Mouse (Mus musculus) left cerebral cortex, adult 2 months (tissue): ENCODE data around the gene Tle4. TPM values are rescaled to one million over a fixed set of nuclear protein-coding genes. Genes with fewer than 3 reads are reported as not detected.

Source experiments
- DNase-seq, 2 experiments: peaks; one replicate each; pipeline ENCODE4 v3.0.0; 2021 to 2022; ENCODE audit warnings: low spot score in 2 of 2, mixed read lengths in 1 of 2; ENCODE audit errors: extremely low spot score in 1 of 2
- H3K27ac ChIP-seq: fragments of 200-600 bp; 2 replicates; pipeline ENCODE4 v1.8.1; 2022
- H3K4me3 ChIP-seq: fragments of 200-600 bp; 2 replicates; pipeline ENCODE4 v1.8.1; 2022
- CTCF ChIP-seq: fragments of 200-600 bp; IDR thresholded peaks from 2 replicates; pipeline ENCODE4 v1.8.1; 2022; ENCODE audit warnings: antibody characterized with exemption, mild to moderate bottlenecking, moderate library complexity
- intact Hi-C: fragments of 180-260 bp; cut with DNase I; formaldehyde crosslinking; loops from one replicate; pipeline ENCODE4 v1.15.1; 2025
- total RNA-seq, 2 experiments: library from RNA; stranded (reverse); gene quantifications; 2 replicates each; pipeline ENCODE4 v1.2.3; 2021

Tle4 gene
- total RNA-seq, 2 experiments from 2014 or later = 36.0 to 39.1 TPM

- TF ChIP-seq CTCF = no peak
- no peak for DNase-seq
- Histone ChIP-seq H3K27ac (no peak overlapping the region), H3K4me3 (no peak overlapping the region)
- intact Hi-C loops = no loop called here
These were observed 9.4 kb downstream of the Tle4 start for GRCm38 (mm10) chr19:14588221-14589123.

GRCm38 (mm10) chr19:14586171-14586570 lies 11.7 kb downstream of the Tle4 start:
- Histone ChIP-seq H3K4me3 (no peak overlapping the region), H3K27ac (no peak overlapping the region)
- no peak for DNase-seq
- no peak for TF ChIP-seq CTCF
- intact Hi-C loops = no loop called here

- intact Hi-C loops = no loop called here
These were observed 12.1 kb downstream of the Tle4 start for GRCm38 (mm10) chr19:14585731-14586130.

DNA sequence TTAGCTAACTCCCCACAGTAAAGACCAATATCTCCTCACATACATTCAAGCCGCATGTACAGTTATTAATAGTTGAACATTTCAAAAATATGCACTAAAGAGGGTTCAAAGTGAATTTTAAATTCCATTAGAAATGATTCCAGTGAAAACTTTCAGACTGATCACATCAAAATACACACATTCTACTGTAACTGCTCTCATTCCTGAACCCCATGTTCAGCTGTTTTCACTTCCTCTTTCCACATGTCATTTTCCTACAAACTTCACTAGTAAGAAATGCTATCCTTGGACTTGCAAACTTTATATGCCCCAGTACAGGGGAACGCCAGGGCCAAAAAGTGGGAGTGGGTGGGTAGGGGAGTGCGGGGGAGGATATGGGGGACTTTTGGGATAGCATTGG lies 12.6 kb downstream of the Tle4 start:
- no peak overlapping the region for H3K4me3 ChIP-seq
- no peak for DNase-seq
- intact Hi-C loops = no loop called here
- no peak overlapping the region for H3K27ac ChIP-seq
- TF ChIP-seq CTCF = no peak

More at GRCm38 (mm10) chr19:14585731-14586130, 12.1 kb downstream of the Tle4 start:
- no peak for DNase-seq
- TF ChIP-seq CTCF = no peak
- no peak overlapping the region for H3K27ac ChIP-seq
- H3K4me3 ChIP-seq = no peak overlapping the region

DNA sequence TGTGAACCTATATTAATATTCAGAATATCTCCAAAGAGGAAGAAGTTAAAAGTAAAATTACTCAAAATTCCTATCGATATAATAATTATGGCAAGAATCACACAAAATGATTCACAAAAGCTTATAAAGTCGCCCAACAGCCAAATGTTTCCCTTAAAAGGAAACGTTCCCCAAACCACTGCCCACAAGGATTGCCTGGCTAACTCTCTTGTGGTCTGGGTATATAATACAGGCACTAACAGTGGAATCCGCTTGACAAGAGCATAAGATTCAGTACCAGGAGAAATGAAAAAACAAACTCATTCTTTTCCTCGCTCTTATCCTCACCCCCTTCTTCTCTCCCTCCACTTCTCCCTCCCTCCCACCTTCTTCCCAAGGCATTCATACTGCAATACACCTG lies 19.2 kb downstream of the Tle4 start:
- Histone ChIP-seq H3K4me3 (no peak overlapping the region), H3K27ac (no peak overlapping the region)
- intact Hi-C loops = no loop called here
- TF ChIP-seq CTCF = no peak
- no peak for DNase-seq

DNA sequence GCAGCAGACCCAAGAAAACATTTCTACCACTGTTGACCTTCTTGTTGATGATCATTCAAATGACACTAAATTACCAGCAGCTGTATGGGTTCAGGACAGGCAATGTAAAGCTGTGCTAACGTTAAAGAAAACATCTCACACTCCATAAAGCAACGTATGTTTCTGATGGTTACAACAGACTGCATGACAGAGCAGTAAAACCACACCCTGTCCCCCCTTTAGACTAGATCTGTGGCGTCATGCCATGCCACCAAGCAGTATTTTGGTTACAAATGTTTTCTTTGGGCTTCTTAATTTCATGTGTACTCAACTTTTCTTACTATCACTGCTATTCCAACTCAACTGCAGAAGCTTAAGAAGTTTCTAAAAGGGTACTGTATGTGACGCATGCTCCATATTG lies 19.8 kb downstream of the Tle4 start:
- TF ChIP-seq CTCF = no peak
- H3K4me3 ChIP-seq = no peak overlapping the region
- no peak for DNase-seq
- intact Hi-C loops = no loop called here
- no peak overlapping the region for H3K27ac ChIP-seq

DNA sequence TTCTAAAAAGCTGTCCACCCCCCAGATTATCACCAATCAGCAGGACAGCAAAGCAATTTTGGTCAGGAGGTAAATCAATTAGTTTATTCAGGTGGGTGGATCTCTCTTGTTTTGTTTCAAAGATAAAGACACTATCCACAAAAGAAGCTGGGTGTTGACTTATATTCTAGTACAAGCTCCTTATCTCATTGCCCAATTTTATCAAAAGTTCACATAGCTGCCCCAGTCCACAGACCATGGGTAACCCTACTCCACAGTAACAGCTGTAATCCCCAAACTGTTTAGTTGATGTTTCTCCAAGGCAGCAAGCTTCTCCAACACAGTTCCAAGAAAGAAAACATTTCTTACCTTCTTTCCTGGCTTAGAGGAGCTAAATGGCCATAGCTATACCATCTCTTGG lies 21.5 kb downstream of the Tle4 start:
- no peak overlapping the region for H3K27ac ChIP-seq
- no peak for DNase-seq
- TF ChIP-seq CTCF = no peak
- no peak overlapping the region for H3K4me3 ChIP-seq
- intact Hi-C loops = no loop called here

DNA sequence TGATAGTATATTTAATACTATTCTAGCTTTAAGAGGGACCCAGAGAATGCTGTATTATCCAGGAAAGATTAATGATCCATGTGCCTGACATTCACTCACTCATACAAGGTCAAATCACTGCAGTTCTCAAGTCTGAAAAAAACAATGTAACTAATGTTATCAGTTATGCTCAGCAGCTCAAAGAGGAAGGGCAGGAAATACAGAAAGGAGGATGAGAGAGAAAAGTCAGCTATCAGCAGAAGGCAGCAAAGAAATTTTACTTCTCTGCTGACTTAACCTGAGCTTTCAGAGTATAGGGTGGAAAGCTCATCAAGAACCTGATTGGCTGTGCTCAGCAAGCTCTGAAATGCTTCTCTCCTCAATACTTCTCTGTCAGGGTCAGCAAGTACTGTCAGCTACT lies 29.0 kb downstream of the Tle4 start:
- no peak for DNase-seq
- Histone ChIP-seq H3K27ac (no peak overlapping the region), H3K4me3 (no peak overlapping the region)
- intact Hi-C loops = no loop called here
- TF ChIP-seq CTCF = no peak

- intact Hi-C loops = no loop called here
- DNase-seq = no peak
- Histone ChIP-seq H3K27ac (no peak overlapping the region), H3K4me3 (no peak overlapping the region)
- no peak for TF ChIP-seq CTCF
These were observed 30.8 kb downstream of the Tle4 start for GRCm38 (mm10) chr19:14567081-14567480.

GRCm38 (mm10) chr19:14566564-14567021 lies 31.3 kb downstream of the Tle4 start:
- no peak for DNase-seq
- no peak for TF ChIP-seq CTCF
- intact Hi-C loops = no loop called here
- no peak overlapping the region for H3K27ac ChIP-seq
- H3K4me3 ChIP-seq = no peak overlapping the region

GRCm38 (mm10) chr19:14565424-14566069 lies 32.3 kb downstream of the Tle4 start:
- intact Hi-C loops = no loop called here
- Histone ChIP-seq H3K27ac (no peak overlapping the region), H3K4me3 (no peak overlapping the region)
- no peak for TF ChIP-seq CTCF
- DNase-seq = no peak

DNA sequence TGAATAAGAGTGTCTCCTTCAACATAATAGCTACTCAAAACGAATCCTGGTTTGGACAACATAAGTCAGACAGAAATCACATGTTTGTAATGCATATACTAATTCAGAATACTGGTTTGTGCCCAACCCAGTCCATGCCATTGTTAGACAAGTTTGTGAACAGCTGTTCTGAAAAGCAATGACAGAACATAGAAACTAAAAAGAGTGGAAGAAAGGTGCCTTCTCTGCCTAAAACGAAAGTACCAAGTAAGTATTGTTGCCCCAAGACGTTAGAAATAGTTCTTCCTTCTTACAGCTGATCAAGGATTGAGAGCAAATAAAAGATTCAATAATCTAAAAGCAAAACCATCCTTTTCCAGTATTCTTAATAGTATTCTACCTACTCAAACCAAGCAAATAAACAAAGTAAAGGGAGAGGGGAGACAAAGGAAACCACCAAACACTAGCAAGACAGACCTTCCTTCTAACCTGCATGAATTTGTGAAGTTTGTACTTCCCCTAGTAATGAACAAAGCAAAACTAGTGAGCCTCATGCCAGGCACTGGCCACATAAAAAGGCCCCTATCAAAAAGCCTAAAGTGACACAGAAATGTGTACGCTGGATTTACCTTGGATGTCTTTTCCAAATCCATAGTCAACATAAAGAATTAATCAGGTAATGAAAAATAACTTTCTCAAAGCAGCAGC lies 34.4 kb downstream of the Tle4 start:
- Histone ChIP-seq H3K4me3 (no peak overlapping the region), H3K27ac (no peak overlapping the region)
- DNase-seq = no peak
- intact Hi-C loops = no loop called here
- no peak for TF ChIP-seq CTCF
